Mouse (Mus musculus) olfactory bulb, adult 2 months (tissue): ENCODE measurements at regions not wholly inside any gene's neighbourhood (a gene's known extent, or its start where the extent isn't known, plus 50 kb on each side); places are given as distances from the start of the nearest gene placed in this dataset.

Experiments
- CTCF ChIP-seq: fragments of 200-500 bp; IDR thresholded peaks from 2 replicates; pipeline ENCODE4 v1.5.1; 2012; ENCODE audit warnings: low read depth, mild to moderate bottlenecking, low read length, moderate library complexity; ENCODE audit not compliant: insufficient read depth
- POLR2A ChIP-seq: fragments of 200-500 bp; IDR thresholded peaks from 2 replicates; pipeline ENCODE4 v1.6.1; 2012; ENCODE audit warnings: mild to moderate bottlenecking, low read depth, low read length, moderate library complexity; ENCODE audit not compliant: insufficient read depth

DNA sequence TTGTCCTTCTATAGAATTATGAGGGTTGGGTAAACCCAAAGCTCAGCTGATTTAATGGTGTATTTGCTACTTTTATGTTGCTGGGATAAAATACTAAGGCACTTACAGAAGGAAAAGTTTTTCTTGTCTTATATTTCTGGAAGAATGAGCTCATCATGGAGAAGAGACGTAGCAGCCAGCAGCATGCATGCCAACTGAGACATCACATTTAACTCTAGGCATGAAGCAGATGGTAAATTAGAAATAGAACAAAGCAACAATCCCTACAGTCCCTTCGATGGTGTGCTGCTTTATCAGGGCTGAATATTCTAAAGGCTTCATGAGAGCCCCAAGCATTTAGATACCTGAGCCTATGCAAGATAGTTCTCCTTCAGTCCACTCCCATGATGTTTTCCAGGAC is 1492.0 kb upstream of the Zeb2 start:
- no peak for TF ChIP-seq POLR2A
- TF ChIP-seq CTCF = no peak
